Mouse (Mus musculus) forebrain, postnatal 0 days (tissue): ENCODE results near the gene Bclaf1. TPM values are rescaled to one million over a fixed set of nuclear protein-coding genes. Genes with fewer than 3 reads are reported as not detected.

Experiments
- ATAC-seq: fragments of 200-750 bp; cut with Nextera tagmentation; 2 replicates; pipeline ENCODE4 v1.8.0; 2017; ENCODE audit warnings: mild to moderate bottlenecking, moderate library complexity
- DNase-seq: peaks from one replicate; pipeline ENCODE4 v3.0.0-alpha.2; 2015
- H3K27ac ChIP-seq: fragments of 300-500 bp; sonication (generic); 2 replicates; pipeline ENCODE4 v1.5.1; 2014; ENCODE audit warnings: low read depth, mild to moderate bottlenecking, antibody characterized with exemption, low read length, moderate library complexity, mixed read lengths
- H3K27me3 ChIP-seq: fragments of 300-500 bp; sonication (generic); 2 replicates; pipeline ENCODE4 v1.6.1; 2014; ENCODE audit warnings: mild to moderate bottlenecking, low read length, mixed read lengths; ENCODE audit not compliant: insufficient read depth
- H3K36me3 ChIP-seq: fragments of 300-500 bp; sonication (generic); 2 replicates; pipeline ENCODE4 v1.6.1; 2014; ENCODE audit warnings: mild to moderate bottlenecking, moderate library complexity; ENCODE audit not compliant: insufficient read depth
- H3K4me1 ChIP-seq: fragments of 300-500 bp; sonication (generic); 2 replicates; pipeline ENCODE4 v1.6.1; 2014; ENCODE audit warnings: antibody characterized with exemption; ENCODE audit not compliant: insufficient read depth
- H3K4me2 ChIP-seq: fragments of 300-500 bp; sonication (generic); 2 replicates; pipeline ENCODE4 v1.6.1; 2014; ENCODE audit warnings: low read depth, mild to moderate bottlenecking, moderate library complexity
- H3K4me3 ChIP-seq: fragments of 300-500 bp; sonication (generic); 2 replicates; pipeline ENCODE4 v1.5.1; 2014; ENCODE audit warnings: low read depth, low read length, mixed read lengths
- H3K9ac ChIP-seq: fragments of 300-500 bp; sonication (generic); 2 replicates; pipeline ENCODE4 v1.6.1; 2014; ENCODE audit warnings: mild to moderate bottlenecking
- H3K9me3 ChIP-seq: fragments of 300-500 bp; sonication (generic); 2 replicates; pipeline ENCODE4 v1.6.1; 2016; ENCODE audit warnings: low read length
- CTCF ChIP-seq: sonication (generic); IDR thresholded peaks from 2 replicates; pipeline ENCODE4 v1.5.1; 2016; ENCODE audit warnings: antibody characterized with exemption, control low read depth, low read depth
- WGBS: fragments of 180-500 bp; shearing (Covaris S2); extraction: QIAGEN DNeasy Blood & Tissue Kit; methylation state at CpG from one replicate; pipeline ENCODE4 v1.1.7; 2014; 5-methylcytosine and 5-hydroxymethylcytosine counted together
- polyA plus RNA-seq: library from polyadenylated mRNA; unstranded; fragments of >200 nt; fragmentation: Nextera tagmentation; extraction: Ambion mirVana; gene quantifications from 2 replicates; pipeline ENCODE4 v1.2.1, GENCODE M21; 2015
- total RNA-seq: library from RNA; depleted of rRNA; stranded (reverse); fragments of >200 nt; gene quantifications from 2 replicates; pipeline ENCODE4 v1.2.3, GENCODE M21; 2014; rRNA removed

Bclaf1 gene
- 141 and 178 TPM in 2 replicates for total RNA-seq
- 79.5 and 101 TPM in 2 replicates for polyA plus RNA-seq

DNA sequence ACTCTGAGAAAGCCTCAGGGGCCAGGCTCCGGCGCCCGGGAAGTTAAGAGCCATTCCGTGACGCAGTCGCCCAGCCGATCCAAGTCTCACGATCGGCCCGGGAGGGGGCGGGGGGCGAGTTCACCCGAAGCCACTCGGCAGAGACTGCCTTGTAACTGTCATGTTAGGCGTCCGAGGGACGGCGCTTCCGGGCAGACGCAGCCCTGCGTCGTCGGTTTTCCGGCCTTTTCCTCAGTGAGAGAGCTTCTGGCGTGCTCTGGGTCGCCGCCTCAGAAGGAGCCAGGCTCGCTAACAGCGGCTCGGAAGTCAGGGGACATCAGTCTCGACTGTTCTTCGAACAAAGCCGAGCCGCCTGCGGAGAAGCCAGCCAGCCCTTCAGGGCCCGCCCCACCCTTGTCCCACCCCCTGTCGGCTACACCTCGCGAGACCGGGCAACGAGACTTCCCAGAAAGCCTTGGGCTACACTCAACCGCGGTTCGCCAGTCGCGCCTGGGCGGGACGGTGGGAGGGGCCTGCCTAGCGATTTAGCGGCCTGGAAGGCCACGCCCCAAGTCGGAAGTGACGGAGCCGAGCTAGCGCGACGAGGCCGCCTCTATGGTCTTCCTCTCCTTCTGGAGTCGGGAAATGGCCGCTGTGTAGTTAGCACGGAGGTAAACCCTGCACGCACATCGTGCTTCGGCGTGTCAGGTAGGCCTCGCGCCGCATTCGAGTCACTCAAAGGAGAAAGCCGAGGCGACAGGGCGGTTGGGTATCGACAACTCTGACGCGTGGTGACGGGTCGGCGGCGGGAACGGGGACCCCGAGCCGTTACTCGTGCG, at the start of gene Bclaf1:
Gene Bclaf1, plus strand, starts transcription at position 552 of the 818 bp plus-strand sequence.
- WGBS = under 1% methylated on average over 84 of the region's 84 CpGs
- Histone ChIP-seq H3K9me3 (no peaks in the 10 kb centered on the region), H3K27me3 (no peaks in the 10 kb centered on the region), H3K4me3 (peak within 1 kb of the TSS; percentile 92), H3K27ac (peak within 1 kb of the TSS; percentile 100), H3K36me3 (no peaks in the 10 kb centered on the region), H3K4me2 (peak within 1 kb of the TSS; percentile 69), H3K4me1 (peaks cover 20% of the 10 kb centered on the region), H3K9ac (peak within 1 kb of the TSS; percentile 95)
- DNase-seq (peak; percentile 100), ATAC-seq (peak; percentile 98)
- peak; percentile 30 for TF ChIP-seq CTCF

DNA sequence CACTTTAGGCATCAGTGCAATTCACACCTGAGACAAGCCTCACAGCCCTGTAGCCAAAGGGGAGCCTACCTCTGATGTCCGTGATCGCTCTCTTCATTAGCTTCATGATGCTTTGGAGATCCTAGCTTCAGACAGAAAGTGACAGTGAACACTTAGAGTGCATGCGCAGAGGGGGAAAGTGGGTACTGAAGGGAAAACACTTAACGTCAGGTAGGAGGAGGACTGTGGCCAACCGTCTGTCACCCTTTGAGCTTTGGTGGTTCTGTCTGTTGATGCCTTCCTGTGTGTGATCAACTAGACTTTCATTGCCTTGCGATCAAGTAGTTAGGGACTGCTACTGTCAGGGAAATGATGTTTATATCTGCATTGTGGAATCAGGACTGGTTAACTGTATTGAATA, 49.4 kb upstream of the Bclaf1 start:
- no peak for TF ChIP-seq CTCF
- DNase-seq = no peak
- no peaks in the 10 kb centered on the region for H3K27me3 ChIP-seq
- H3K4me2 ChIP-seq = no peak overlapping the region
- H3K9me3 ChIP-seq = no peaks in the 10 kb centered on the region
- H3K36me3 ChIP-seq = no peaks in the 10 kb centered on the region
- 92% methylated on average over 6 of the region's 6 CpGs for WGBS
- H3K4me3 ChIP-seq = no peak overlapping the region
- no peaks in the 10 kb centered on the region for H3K4me1 ChIP-seq
- H3K9ac ChIP-seq = no peak overlapping the region
- ATAC-seq = no peak
- no peak overlapping the region for H3K27ac ChIP-seq

DNA sequence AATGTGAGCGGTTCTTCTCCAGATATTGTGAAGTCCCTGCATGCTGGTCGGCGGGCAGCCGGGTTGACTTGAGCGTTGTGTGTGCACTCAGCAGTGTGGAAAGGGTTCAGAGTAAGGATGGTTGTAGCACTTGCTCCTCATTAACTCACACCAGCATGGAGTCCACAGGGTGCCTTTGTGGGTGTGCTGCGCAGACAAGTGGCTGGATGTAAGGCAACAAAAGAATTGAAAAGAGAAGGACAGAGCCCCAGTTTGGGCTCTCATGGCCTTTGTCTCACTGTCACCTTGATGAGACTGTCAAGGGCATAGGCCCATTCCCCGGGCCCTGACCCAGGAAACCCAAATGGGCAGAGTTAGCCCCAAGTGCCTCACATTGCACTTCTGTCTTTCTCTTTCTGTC, 47.8 kb upstream of the Bclaf1 start:
- H3K4me2 ChIP-seq = no peak overlapping the region
- no peak for TF ChIP-seq CTCF
- no peaks in the 10 kb centered on the region for H3K27me3 ChIP-seq
- no peak for DNase-seq
- ATAC-seq = no peak
- H3K27ac ChIP-seq = no peak overlapping the region
- no peaks in the 10 kb centered on the region for H3K36me3 ChIP-seq
- H3K9ac ChIP-seq = no peak overlapping the region
- no peak overlapping the region for H3K4me3 ChIP-seq
- no peaks in the 10 kb centered on the region for H3K9me3 ChIP-seq
- no peaks in the 10 kb centered on the region for H3K4me1 ChIP-seq
- 82% methylated on average over 7 of the region's 7 CpGs for WGBS

DNA sequence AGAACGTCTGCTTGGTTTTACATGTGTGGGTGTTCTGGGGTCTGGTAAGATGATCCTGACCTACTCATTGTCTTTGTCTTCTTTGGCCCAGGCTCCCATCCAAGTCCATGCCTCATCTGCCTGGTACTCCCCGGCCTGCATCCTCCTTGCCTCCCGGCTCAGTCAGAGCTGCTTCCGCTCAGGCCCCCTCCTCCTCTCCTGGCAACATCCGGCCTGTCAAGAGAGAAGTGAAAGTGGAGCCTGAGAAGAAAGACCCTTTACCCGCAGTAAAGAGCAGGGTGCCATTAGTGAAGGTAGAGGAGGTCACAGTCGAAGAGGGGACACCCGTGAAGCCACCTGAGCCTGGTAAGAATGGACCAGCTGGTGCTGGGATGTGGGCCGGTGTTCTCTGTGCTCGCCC, 45.2 kb upstream of the Bclaf1 start:
- ATAC-seq (no peak), DNase-seq (no peak)
- Histone ChIP-seq H3K27ac (no peak overlapping the region), H3K9ac (no peak overlapping the region), H3K4me3 (no peak overlapping the region), H3K9me3 (no peaks in the 10 kb centered on the region), H3K27me3 (no peaks in the 10 kb centered on the region), H3K4me1 (no peaks in the 10 kb centered on the region), H3K36me3 (no peaks in the 10 kb centered on the region), H3K4me2 (no peak overlapping the region)
- TF ChIP-seq CTCF = no peak
- WGBS = 72% methylated on average over 10 of the region's 10 CpGs

DNA sequence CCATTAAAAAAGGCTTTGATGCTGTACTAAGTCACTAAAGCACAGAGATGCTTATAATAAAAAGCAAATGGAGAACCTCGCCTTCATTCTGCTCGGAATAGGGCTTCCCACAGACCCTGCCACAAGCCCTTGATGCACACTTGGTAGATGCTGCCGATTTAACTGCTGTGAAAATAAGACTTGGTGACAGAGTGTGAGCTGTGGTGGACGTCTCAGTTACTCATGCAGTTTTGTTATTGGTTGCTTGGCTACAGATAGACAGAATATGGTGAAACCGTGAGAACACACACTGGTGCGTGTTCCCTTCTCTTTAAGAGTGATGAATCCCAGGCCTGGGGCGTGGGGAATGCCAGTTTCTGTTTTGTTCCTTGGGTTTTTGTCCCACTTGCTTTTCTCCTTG, 43.3 kb upstream of the Bclaf1 start:
- peak; percentile 70 for ATAC-seq
- WGBS = 41% methylated on average over 7 of the region's 7 CpGs

DNA sequence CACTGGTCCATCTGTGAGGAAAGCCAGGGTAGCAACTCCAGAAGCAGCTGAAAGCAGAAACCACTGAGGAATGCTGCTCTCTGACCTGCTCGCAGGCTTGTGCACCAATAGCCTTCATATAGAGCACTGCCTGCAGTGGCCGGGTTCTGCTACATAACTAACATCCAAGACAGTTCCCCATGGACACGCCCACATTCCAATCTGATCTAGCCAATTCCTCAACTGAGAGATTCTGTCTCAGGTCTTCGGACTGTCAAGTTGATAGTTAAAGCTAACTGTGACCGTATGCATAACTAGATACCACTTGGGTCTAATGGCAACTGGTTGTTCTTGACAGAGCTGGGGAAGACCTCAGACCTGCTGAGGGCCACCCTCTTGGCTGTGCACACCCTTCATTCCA, 39.9 kb upstream of the Bclaf1 start:
- Histone ChIP-seq H3K27me3 (no peaks in the 10 kb centered on the region), H3K9ac (no peak overlapping the region), H3K4me2 (no peak overlapping the region), H3K36me3 (no peaks in the 10 kb centered on the region), H3K9me3 (no peaks in the 10 kb centered on the region), H3K4me1 (no peaks in the 10 kb centered on the region), H3K4me3 (no peak overlapping the region), H3K27ac (no peak overlapping the region)
- WGBS = 96% methylated on average over 5 of the region's 5 CpGs
- no peak for ATAC-seq
- DNase-seq = no peak
- TF ChIP-seq CTCF = no peak

More for the DNA sequence above, 43.3 kb upstream of the Bclaf1 start:
- no peak overlapping the region for H3K9ac ChIP-seq
- no peaks in the 10 kb centered on the region for H3K9me3 ChIP-seq
- H3K36me3 ChIP-seq = no peaks in the 10 kb centered on the region
- no peak overlapping the region for H3K27ac ChIP-seq
- no peaks in the 10 kb centered on the region for H3K4me1 ChIP-seq
- DNase-seq = no peak
- no peaks in the 10 kb centered on the region for H3K27me3 ChIP-seq
- no peak overlapping the region for H3K4me3 ChIP-seq
- H3K4me2 ChIP-seq = no peak overlapping the region
- TF ChIP-seq CTCF = no peak

DNA sequence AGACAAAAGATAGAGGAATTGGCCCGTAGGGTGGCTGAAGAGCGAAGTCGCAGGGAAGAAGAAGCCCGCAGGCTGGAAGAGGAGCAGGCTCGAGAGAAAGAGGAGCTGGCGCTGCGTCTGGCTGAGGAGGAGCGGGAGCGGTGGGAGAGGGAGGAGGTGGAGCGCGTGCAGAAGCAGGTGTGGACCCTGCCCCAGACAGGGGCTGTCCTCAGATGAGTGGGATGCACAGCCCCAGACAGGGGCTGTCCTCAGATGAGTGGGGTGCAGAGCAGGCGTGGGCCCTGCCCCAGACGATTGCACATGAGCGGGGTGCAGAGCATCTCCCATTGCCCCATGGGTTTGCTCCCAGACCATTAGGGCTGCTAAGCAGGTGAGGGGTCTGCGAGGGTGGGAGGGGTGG, 39.0 kb upstream of the Bclaf1 start:
- no peak overlapping the region for H3K9ac ChIP-seq

More for the DNA sequence above, 39.0 kb upstream of the Bclaf1 start:
- Histone ChIP-seq H3K36me3 (no peaks in the 10 kb centered on the region), H3K4me1 (no peaks in the 10 kb centered on the region), H3K27me3 (no peaks in the 10 kb centered on the region), H3K9me3 (no peaks in the 10 kb centered on the region), H3K4me3 (no peak overlapping the region), H3K27ac (no peak overlapping the region), H3K4me2 (no peak overlapping the region)
- WGBS = 70% methylated on average over 15 of the region's 15 CpGs
- ATAC-seq (no peak), DNase-seq (no peak)
- TF ChIP-seq CTCF = no peak
